Mouse (Mus musculus) embryo, embryonic 10 days (tissue): ENCODE measurements at regions not wholly inside any gene's neighbourhood (a gene's known extent, or its start where the extent isn't known, plus 50 kb on each side); places are given as distances from the start of the nearest gene placed in this dataset.
"Not testable (repeated sequence)": the region's sequence is repeated elsewhere in the genome, so short reads cannot be mapped to it uniquely, and the experiment has no call there.

Experiments
- DNase-seq: peaks from one replicate; pipeline ENCODE4 v3.0.0-alpha.2; 2015; ENCODE audit warnings: low spot score

- DNase-seq = no peak
Observed at GRCm38 (mm10) chr13:97356923-97357807, 116.3 kb downstream of the Enc1 start.

- DNase-seq = not testable (repeated sequence)
Observed at GRCm38 (mm10) chr13:97355411-97355810, 114.5 kb downstream of the Enc1 start.

GRCm38 (mm10) chr13:97347696-97348095 is 106.8 kb downstream of the Enc1 start:
- no peak for DNase-seq

GRCm38 (mm10) chr13:97341218-97341889 is 100.4 kb downstream of the Enc1 start:
- no peak for DNase-seq

GRCm38 (mm10) chr13:97337954-97338353 is 97.0 kb downstream of the Enc1 start:
- DNase-seq = no peak

- DNase-seq = no peak
Observed at GRCm38 (mm10) chr13:97337296-97337731, 96.4 kb downstream of the Enc1 start.

- DNase-seq = no peak
Observed at GRCm38 (mm10) chr13:97333801-97334534, 93.1 kb downstream of the Enc1 start.

GRCm38 (mm10) chr13:97331072-97331471 is 90.2 kb downstream of the Enc1 start:
- DNase-seq = no peak

- not testable (repeated sequence) for DNase-seq
Observed at GRCm38 (mm10) chr13:97321307-97321706, 80.4 kb downstream of the Enc1 start.

- DNase-seq = no peak
Observed at GRCm38 (mm10) chr13:97320756-97321155, 79.9 kb downstream of the Enc1 start.

GRCm38 (mm10) chr13:97320298-97320697 is 79.4 kb downstream of the Enc1 start:
- DNase-seq = no peak

- DNase-seq = peak; percentile 52
Observed at GRCm38 (mm10) chr13:97317633-97318032, 76.7 kb downstream of the Enc1 start.

- DNase-seq = no peak
Observed at GRCm38 (mm10) chr13:97312420-97313370, 71.8 kb downstream of the Enc1 start.

- DNase-seq = peak; percentile 74
Observed at GRCm38 (mm10) chr13:97311340-97311739, 70.4 kb downstream of the Enc1 start.

GRCm38 (mm10) chr13:97310855-97311189 is 69.9 kb downstream of the Enc1 start:
- no peak for DNase-seq

- DNase-seq = peak; percentile 64
Observed at GRCm38 (mm10) chr13:97310186-97310854, 69.4 kb downstream of the Enc1 start.

GRCm38 (mm10) chr13:97309411-97309810 is 68.5 kb downstream of the Enc1 start:
- no peak for DNase-seq

- no peak for DNase-seq
Observed at GRCm38 (mm10) chr13:97308431-97308830, 67.5 kb downstream of the Enc1 start.
